Mouse (Mus musculus): ENCODE data around the gene Fasn.

Fasn gene

GRCm38 (mm10) chr11:120761811-120762671 is 62.3 kb downstream of the Fasn start:
- peak; percentile 55 for DNase-seq (ENCODE audit: low read depth, low spot score)

GRCm38 (mm10) chr11:120760236-120760635 is 64.1 kb downstream of the Fasn start:
- DNase-seq (ENCODE audit: low read depth, low spot score), result no peak

Data from 3T3-L1 (cell line).